Mouse (Mus musculus) ES-CJ7 (cell line): ENCODE measurements around the gene Foxb1.

ENCODE experiments used
- DNase-seq: peaks from one replicate; pipeline ENCODE4 v3.0.0; 2011; ENCODE audit warnings: low read depth, low spot score

Gene Foxb1

GRCm38 (mm10) chr9:69757254-69757653 is 3.5 kb downstream of the Foxb1 start:
- DNase-seq: peak; percentile 15

DNA sequence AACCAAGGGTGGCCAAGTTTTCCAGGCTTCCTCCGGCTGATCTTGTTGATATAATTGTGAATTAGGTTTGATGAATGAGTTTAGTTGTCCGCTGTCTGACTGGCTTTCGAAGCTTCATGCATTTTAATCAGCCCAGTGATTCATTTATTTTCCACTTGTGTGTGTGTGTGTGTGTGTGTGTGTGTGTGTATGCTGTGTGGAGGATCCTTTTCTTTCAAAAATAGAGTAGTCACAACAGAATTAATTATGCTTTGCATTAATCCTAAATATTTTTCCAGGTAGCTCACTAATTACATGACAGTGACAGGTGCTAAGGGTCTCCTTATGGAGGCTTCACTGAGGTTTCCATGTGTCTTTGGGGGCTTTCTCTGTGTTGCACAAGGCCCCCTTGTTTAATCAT is 4.3 kb downstream of the Foxb1 start:
- no peak for DNase-seq

DNA sequence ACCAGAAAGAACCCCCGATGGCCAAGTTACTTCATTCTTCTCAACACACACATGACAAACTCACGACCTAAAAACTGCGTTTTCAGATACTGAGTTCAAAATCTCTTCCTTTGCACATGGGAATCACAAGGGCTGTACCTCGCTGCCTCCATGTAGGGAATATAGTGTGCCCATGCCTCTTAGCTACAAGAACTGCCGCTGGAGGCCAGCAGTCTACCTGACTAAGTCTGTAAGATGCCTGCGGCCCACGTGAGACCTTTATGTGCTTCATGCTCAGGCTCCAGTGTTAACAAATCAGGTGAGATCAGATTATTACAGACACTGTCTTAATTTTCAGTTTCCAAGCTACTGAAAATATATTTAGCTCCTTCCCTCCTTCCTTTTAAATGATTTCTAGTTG is 4.7 kb downstream of the Foxb1 start:
- DNase-seq: no peak

DNA sequence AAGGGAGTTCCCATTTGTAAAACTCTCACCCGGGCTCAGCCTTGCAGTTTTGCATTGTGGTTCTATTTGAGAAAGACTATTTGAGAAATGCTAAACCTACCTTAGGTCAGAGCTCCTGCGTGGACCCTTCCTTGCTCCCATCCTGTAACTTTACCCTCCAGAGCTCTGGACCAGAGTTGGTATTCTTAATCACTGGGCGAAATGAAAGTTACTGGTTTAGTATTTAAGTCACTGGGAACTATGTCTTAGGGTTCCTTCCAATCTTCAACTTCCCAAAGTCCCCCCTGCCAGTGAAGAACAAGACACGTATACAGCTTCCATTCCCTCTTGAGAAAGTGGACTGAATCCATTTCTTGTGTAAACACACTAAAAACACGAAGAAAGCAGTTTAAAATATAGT is 5.6 kb downstream of the Foxb1 start:
- DNase-seq: no peak

GRCm38 (mm10) chr9:69754712-69755111 is 6.0 kb downstream of the Foxb1 start:
- DNase-seq: no peak

DNA sequence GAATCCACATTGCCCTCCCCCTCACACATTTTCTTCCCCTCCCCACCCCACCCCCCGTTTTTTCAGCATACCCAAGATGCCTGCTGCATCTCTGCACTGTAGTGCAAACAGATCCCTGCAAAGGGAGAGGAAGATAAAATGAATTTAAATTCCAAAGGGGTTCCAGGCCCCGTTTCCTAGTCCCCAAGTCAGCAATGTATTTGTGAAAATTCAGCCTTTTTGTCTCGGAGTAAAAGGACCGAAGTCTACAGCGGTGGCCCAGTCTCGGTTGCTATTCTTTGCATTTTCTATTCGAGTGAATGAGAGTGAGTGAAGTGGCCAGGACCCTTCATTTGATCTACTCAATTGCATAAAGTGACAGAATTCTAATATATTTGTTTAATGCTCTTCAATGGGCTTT is 6.4 kb downstream of the Foxb1 start:
- DNase-seq: no peak

DNA sequence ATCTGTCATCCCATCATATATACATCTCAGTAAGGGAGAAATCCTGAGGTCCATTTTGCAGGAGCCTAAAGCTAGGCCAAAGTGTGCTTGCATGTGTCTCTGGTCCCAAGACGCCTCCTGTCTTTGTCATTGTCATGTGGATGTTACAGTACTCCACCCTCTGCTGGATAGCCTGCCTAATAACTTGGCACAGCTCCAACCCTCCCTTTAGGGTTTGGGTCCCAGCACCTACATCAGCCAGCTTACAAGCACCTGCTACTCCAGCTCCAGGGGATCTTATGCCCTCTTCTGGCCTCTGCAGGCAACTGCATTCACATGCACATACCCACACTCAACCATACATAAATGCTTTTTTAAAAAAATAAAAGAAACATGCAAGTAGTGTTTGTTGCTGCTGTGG is 12.8 kb downstream of the Foxb1 start:
- peak; percentile 57 for DNase-seq

GRCm38 (mm10) chr9:69728736-69729135 is 32.0 kb downstream of the Foxb1 start:
- no peak for DNase-seq

- DNase-seq: no peak
These were observed 42.3 kb downstream of the Foxb1 start for GRCm38 (mm10) chr9:69718431-69718830.

DNA sequence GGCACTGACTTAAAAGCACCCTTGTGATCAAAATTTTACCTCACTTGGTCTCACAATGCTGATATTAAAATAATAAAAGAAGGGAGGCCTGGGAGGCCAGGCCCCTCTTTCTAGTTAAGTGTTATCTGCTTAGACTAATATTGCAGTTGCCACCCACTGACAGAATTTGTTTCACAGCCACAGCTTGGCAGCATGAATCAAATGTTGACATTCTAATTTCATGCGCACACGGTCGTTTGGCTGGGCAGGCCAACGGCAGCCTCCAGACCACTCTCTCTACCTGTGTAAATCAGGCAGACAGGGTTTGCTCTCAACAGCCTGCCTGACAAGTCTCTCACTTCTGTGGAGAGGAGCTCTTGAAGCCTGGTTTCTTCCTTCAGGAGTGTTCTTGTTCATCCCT is 44.4 kb downstream of the Foxb1 start:
- no peak for DNase-seq

- peak; percentile 54 for DNase-seq
These were observed 45.3 kb downstream of the Foxb1 start for GRCm38 (mm10) chr9:69715445-69715844.

DNA sequence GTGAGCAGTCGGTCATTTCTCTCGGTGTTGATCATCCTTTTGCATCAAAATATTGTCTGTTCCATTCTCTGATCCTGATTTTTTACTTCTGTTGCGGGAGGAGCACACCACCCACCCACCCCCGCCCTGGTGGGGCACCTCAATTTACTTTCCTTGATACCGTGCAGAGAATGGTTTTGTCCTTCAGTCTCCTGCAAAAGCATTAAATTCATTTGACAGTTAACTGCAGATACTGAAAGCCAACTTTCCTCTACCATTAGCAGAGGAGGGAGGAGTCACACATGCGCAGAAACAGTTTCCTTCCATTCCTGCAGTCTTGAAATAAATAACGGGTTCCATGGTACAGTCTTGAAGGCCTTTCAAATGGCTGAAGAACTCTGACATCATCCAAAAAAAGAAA is 46.4 kb downstream of the Foxb1 start:
- no peak for DNase-seq

GRCm38 (mm10) chr9:69713577-69714327 is 47.0 kb downstream of the Foxb1 start:
- peak; percentile 34 for DNase-seq

GRCm38 (mm10) chr9:69712714-69713525 is 47.8 kb downstream of the Foxb1 start:
- no peak for DNase-seq
